Mouse (Mus musculus): ENCODE measurements around the gene Mocs3.

Mocs3 gene

DNA sequence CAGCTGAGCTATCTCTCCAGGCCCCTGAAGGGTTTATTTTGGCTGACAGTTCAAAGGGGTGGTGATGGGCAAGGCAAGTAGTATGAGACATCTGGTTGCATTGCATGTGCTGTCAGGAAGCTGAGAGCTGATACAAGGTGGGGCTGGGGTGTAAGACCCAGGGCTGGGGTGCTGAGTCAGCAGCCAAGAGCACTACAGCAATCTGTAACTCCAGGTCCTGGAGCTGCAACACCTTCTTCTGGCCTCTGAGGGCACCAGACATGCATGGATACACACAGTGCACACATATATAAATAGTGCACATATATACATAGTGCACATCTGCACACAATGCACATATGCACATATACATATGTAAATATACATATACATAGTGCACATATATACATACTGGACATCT lies 12.4 kb downstream of the Mocs3 start:
- no peak for DNase-seq (ENCODE audit: low spot score)

DNA sequence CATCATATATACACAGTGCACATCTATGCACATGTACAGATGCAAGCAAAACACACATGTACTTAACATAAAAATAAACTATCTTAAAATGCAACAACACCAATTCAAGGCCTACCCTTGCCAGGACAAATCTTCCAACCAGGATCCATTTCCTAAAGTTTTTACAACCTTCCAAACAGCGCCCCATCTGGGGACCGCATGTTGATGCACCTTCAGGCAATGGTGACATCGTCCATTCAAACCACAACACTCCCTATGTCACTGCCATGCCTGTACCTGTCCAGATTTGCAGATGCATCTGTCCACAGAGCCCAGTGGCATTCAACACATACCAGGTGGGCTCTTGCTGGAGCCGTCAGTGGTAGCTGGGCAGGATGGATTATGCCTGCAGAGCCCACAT lies 12.9 kb downstream of the Mocs3 start:
- no peak for DNase-seq (ENCODE audit: low spot score)

DNA sequence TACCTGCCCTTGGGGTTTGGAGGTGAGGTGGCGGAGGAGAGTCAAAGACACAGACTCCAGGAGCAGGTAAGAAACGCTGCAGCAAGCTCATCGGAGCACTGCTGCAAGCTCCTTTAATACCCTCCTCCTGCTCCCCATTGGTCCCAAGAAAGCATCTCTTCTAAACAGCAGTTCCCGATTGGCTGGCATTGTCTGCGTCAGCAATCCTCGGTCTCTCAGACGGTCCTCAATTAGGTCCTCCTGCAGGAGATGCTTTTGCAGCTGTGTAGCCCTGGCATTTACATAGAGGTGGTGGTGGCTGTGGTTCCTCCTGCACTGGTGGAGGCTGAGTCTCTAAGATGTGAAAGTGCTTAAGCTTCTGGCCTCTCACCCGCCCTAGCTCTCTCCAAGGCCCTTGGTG lies 15.1 kb downstream of the Mocs3 start:
- DNase-seq (ENCODE audit: low spot score): no peak

DNA sequence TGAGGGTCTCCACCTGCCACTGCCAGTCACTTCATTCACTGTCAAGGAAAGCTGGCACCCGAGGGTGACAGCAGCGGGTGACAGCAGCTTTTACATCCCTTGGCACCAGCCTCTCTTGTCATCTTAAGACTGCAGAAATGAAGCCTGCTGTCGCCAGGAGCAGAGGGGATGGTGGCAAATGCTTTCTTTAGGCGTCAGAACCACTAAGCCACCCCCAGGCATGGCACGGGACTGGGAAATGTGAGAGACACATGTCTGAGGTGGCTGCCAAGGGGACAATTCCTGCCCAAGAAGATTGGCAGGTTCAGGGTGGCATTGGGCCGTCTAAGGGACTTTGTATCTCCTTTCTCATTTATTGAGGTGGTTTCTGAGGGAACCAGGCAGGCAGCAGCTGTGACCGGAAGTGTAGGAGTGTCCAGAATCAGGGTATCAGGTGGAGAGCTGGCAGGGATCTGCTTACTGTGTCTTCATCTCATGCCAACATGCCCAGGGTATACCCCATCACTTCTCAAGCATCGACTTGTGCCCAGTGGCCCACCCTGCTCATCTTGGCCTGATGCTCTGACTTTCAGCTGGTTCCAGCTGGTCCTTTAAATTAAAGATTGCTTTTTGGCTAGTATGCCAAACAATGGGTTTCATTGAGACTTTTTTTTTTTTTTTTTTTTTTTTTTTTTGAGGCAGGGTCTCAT lies 17.9 kb downstream of the Mocs3 start:
- no peak for DNase-seq (ENCODE audit: low spot score)

DNA sequence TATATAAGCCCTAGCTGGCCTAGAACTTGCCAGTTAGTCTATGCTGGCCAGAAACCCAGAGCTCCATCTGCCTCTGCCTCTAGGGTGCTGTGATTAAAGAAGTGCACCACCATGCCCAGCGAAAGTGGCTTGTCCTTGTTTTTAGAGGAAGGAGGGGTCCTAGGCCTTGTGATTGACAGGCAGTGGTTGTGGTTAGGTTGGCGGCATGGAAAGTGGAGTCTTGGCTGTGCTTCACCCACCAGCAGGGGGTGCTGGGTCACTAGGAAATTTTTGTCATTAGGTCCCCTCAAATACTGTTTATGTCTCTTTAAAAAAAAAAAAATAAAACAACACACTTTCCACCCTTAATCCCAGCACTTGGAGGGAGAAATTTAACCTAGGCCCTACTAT lies 18.4 kb downstream of the Mocs3 start:
- no peak for DNase-seq (ENCODE audit: low spot score)

DNA sequence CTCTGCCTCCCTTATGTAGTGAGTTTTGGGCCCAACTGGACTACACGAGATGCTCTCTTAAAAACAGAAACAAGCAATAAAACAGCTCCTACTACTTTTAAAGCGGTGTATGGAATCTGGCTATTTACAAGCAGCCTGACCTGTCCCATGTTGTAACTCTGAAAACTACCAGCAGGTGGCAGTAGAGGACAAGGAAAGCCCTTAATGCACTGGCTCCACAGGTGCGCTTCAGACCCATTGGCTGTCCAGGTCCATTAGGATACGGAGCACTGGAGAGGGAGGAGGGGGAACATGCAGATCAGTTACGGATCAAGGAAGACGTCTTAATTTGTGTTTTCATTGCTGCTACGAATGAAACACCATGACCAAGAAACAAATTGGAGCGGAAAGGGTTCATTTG lies 19.8 kb downstream of the Mocs3 start:
- peak; percentile 81 for DNase-seq (ENCODE audit: low spot score)

DNA sequence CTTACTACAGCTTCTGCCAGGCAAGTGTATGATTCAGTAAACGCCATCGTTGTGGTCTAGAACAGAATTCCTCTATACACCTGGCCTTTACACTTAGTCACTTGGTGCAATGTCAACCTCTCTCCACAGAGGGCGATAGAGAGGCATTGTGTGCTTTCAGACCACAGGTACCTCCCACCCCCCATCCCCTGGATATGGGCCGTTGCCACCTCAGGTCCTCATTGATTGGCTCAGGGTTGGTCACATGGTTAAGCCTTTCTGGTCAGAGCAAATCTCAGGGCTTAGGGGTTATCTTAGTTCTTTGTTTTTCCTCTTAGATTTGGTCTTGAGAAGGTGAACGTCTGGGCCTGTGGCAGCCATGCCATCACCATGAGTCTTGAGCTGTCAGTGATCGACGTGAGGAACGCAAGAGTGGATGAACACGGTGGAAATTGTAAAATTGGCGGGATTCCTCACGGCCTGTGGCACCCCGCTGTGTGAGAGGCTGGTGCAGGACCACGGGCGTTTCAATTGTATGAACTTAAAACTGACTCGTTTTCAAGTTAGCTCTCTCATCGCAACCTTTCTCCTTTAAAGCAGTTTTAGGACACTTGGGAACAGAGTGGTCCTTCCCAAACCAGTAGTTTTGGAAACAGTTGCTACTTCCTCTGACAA lies 22.3 kb downstream of the Mocs3 start:
- DNase-seq (ENCODE audit: low spot score): no peak

DNA sequence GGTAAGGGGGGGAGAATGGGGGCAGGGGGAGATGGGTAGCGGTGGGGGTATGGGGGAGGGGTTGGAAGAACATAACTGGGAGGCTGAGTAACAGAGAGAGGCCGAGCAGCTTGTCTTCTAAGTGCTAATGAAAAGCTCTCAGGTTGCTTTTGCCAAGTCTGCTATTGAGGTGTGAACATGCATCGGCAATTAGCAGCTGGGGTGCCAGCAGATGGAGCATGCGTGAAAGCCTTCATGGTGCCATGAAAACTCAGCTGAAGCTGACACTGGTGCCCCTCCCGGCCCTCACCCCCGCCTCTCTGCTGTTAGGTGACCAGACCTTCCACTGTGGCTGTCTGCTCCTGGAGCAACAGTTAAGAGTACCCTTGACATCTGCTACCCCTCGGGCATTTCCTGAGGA lies 23.4 kb downstream of the Mocs3 start:
- DNase-seq (ENCODE audit: low spot score): no peak

DNA sequence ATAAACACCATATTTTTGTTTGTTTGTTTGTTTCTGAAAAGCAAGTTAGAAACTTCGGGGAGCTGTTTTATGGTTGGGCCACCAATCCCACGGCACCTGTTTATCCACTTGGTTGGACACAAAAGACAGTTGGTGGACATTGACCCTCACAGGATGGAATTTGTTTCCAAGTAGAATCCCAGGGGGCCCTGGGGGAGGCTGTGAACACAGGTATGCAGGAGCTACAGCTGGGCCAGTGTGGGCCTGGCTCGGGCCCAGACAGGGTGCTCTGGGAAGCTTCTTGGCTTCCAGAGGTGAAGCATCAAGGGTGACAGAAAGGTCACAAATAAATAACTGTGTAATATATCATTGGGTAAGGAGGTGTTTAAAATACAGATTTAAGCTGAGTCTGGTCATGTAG lies 26.1 kb downstream of the Mocs3 start:
- DNase-seq (ENCODE audit: low spot score): no peak

DNA sequence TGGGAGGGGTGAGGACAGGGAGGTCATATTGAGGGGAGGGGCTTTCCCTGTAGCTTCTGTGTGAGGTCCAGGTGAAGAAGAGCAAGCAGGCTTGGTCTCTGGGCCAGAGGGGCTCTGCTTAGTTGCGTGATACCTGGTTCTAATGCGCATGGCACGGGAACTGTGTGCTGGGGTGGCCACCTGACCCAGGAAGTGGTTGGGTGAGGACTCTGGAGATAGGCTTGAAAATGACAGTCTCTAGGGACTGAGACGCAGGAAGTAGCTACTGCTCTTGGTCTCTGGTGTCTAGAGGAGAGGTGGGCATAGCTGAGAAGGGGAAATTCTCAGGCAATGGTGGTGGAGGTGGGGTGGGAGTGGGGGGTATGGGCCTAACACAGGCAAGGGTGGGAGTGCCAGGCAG lies 26.8 kb downstream of the Mocs3 start:
- no peak for DNase-seq (ENCODE audit: low spot score)

DNA sequence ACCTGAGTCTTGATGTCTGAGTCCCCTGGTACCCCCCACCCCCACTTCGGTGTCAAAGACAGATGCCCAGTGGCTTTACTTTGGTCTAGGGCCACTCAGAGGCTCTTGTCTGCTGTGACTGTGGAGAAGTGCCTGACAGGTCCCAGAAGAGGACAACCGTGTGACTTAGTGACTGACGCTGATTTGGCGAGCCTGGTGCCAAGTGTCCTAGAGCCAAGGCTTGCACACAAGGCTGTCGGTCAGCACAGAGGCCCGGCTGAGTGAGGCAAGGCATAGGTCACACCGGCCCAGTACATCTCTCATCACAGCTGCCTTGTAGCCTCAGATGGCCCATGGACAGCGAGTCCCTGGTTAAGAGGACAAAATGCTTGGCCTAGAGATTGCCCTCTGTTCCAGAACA lies 28.6 kb downstream of the Mocs3 start:
- no peak for DNase-seq (ENCODE audit: low spot score)

DNA sequence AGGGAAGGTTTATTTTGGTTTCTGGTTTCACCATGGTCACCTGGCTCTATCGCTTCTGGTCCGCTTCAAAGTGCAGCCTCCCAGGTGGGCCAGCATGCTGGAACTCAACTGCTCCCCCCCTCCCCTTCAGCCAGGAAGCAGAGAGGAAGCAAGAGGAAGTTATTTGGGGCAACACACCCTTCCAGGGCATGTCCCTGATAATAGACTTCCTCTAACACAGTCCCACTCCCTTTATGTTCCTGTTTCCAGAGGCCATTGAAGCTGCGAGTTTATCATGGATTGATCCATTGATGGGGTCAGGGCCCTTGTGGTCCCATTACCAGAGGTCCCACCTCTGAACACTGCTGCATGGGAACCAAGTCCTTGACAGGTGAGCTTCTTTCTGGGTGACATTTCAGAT lies 29.7 kb downstream of the Mocs3 start:
- DNase-seq (ENCODE audit: low spot score): no peak

DNA sequence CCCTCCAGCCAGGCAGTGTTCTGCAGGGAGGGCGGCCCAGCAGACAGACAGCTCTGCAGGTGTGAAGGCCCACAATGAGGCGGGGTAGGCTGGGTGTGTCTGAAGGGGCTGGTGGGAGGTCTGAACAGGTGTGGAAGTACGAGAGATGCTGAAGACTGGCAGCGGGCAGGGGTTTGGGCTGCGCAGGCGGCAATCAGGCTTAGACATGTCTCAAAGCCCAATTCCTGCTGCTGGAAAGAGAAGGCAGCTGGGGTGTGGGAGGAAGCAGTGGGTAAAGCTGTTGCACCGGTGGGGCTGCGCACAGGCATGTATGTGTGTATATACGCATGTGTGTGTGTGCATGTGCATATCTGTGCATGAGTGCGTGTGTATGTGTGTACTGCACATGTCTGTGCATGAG lies 30.5 kb downstream of the Mocs3 start:
- no peak for DNase-seq (ENCODE audit: low spot score)

DNA sequence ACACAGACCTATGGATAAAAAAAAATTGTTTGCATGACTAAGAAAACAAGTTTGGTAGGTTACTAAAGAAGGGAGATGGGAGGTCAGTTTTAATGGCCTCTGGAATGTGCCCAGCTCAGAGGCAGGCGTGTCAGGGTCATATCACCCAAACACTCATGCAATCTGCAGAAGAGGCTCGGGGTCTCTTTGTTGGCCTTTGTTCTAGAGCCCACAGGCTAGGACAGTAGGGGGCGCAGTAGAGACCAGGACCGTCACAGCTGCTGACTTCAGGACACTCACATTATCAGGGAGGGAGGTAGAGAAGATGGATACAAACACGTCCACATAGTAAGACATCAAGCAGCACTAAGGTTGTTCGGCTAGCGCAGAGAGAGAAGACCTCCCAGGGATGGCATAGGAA lies 37.6 kb downstream of the Mocs3 start:
- DNase-seq (ENCODE audit: low spot score): no peak

DNA sequence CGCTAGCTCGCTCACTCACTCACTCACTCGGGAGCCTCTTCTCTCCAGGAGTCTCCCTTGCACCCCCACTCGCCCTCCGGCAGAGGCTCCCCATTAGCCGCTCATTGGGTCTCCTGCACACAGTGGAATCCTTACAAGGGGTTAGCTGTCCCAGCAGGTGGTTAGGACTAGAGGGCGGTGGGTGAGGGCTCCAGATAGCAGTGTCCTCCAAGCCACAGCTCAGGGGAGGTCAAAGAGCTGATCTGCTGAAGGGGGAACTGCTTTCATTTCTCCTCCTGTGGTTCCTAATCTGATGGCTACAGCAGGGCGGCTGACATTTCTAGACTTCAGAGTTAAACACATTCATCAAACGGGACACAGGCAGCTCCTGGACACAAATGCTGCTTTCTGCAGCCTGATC lies 43.0 kb downstream of the Mocs3 start:
- DNase-seq (ENCODE audit: low spot score): no peak

DNA sequence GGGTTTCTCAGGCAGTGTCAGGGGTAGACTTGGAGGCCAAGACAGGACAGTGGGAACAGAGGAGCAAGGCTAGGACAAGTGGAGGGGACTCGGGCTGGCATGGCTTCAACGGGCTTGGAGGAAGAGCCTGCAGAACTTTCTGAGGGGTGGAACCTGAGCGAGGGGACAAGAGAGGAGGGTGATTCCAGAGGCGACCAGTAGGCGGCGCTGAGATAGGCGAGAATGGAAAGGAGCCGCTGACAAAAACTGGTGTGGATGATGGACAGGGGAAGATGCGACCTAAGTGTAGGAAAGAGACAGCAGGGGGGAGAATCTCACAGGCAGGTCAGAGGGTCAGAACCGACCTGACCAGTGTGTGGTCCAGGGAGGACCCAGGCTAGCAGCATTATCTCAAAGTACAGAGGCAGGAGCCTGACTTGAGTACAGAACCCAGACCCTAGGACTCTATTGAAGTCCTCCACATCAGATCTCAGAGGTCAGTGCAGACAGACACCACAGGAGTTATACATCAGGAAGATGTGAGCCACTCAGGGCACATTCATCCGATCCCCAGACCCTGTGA lies 44.0 kb downstream of the Mocs3 start:
- DNase-seq (ENCODE audit: low spot score): peak; percentile 20

DNA sequence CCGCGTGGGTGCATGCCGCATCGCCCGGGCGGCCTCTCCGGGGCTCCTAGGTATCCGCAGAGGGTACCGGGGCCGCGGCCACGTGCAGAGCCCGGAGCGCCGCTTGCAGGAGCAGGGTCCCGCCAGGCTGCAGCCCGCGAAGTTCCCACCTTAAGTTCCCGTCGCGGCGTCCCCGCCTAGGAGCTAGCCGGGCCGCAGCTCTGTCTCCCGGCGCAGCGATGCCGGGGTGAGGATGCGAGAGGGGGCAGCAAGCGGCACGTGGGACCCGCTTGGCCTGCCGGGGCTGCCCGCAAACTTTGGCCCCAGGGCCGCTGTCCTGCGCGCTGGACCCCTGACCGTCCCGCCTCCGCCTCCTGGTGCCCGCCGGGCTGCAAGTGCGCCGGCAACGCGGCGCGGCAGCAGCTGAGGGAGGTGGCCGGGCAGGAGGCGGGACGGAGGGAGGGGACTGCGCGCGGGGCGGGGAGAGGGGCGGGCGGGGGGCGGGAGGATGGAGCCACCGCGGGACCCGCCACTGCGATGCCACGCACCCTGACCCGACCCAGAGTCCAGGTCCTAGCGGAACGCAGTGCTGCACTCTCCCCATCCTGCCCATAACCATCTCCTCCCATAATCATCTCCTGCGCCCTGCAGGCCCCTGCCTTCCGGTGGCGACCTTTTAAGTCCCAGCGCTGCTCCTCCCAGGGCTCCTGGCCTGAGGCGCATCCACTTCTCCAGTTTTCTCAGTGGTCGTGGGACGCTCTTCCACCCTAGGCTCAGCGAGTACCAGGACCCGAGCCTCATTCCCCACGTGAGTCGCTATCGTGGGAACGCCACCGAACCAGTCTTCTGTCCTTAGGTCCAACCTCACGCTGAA lies 50.5 kb downstream of the Mocs3 start:
- DNase-seq (ENCODE audit: low spot score): no peak

DNA sequence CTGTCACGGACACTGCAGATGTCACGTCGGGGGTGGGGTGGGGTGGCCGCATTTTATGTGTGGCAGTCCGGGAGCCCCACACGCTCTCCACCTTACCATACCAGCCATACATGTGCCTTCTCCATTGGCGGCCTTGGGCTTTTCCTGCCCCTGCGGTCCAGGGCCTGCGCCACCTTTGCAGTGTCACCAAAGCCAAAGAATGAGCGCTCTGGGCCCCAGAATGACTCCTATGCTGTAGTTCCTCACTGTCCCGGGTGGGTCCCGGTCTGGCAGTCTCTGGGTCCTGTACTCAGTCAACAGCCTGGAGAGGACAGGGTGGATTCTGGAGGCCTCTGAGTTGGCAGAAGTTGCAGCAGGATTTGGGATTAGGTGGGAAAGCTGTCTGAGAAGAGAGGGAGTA lies 51.2 kb downstream of the Mocs3 start, which contains the start of gene Kcng1:
Gene Kcng1 (minus strand): TSS at position 155 of the 400 bp plus-strand sequence.
- DNase-seq (ENCODE audit: low spot score): no peak
